Mouse (Mus musculus) heart, postnatal 25 days (tissue): ENCODE measurements around the gene Rhoa. TPM values are rescaled to one million over a fixed set of nuclear protein-coding genes. Genes with fewer than 3 reads are reported as not detected.
"Not testable (repeated sequence)": the region's sequence is repeated elsewhere in the genome, so short reads cannot be mapped to it uniquely, and the experiment has no call there.

ENCODE experiments used
- DNase-seq: peaks from one replicate; pipeline ENCODE4 v3.0.0; 2022; ENCODE audit warnings: low spot score
- intact Hi-C: fragments of 180-260 bp; cut with DNase I; formaldehyde crosslinking; loops from one replicate; pipeline ENCODE4 v1.15.1; 2025
- total RNA-seq, 2 experiments: library from RNA; stranded (reverse); gene quantifications; 2 replicates each; pipeline ENCODE4 v1.2.3; 2021

The Rhoa gene
- 100 to 1,000 TPM; 225 to 248 TPM for total RNA-seq

- intact Hi-C loops: loop anchor here (1.0 kb wide), 1 partner anchor 41 kb away; the partner anchor contains the start of gene Usp4
- peak; percentile 99 for DNase-seq
These were observed at the start of gene Rhoa, which contains the start of gene Tcta for GRCm38 (mm10) chr9:108305629-108306520. Rhoa (plus strand) TSS chr9:108306129. Tcta (minus strand) TSS chr9:108306160.

DNA sequence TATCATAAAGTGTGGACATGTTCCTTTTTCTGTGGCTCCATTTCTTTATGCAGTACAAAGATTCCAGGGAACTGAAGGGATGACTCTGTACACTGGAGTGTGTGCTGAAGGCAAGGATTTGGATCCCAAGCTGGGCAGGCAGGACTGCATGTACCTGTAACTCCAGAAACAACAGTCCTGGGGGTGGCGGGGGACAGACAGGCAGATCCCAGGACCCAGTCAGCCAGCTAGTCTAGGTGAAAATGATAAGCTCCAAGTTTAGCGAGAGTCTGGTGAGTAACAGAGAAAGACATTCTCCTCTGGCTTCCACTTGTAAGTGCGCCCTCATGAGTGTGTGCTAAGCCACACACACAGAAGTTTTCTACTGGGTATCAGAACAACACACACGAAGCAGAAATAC lies 45.4 kb upstream of the Rhoa start:
- intact Hi-C loops: no loop called here
- no peak for DNase-seq

DNA sequence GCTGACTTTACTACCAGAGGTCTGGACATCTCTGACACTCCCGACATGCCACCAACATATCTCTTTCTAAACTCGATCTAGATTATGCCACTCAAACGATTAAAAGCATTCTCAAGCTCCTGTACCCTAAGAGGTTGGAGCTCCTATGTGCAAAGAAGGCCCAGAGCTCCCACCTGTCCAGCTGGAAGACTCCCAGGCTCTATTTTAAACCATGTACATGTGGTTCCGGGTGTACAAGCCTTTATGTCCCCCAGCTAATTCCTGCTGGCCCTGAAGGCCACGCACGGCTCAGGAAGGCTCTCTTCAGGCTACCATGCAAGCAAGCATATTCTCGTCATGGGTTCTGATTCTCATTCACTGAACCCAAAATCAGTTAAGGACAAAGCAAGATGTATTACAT lies 44.1 kb upstream of the Rhoa start:
- no peak for DNase-seq
- intact Hi-C loops: no loop called here

DNA sequence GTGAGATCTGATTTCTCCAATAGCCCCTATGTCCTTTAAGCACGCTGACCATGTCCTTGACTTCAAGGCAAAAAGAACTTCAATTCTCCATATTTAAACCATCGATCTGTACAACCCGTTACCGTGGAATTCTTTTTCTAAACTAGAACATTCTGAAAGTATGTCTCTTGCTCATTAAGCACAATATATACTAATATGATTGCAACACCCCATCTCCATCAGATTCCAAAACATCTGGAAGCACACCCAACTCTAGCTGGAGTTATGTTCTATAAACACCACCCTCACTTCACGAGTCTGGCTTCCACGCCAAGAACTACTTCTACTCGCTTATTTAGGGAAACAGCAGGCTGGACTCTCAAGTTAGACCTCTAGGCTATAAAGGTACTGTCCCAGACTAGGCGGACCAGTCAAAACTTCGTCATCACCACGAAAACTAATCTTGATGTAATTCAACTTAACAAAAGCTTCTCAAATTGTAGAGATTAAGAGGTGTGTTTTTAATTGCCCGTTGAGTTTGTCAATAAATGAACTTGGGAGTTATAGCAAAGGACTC lies 43.4 kb upstream of the Rhoa start:
- DNase-seq: no peak
- intact Hi-C loops: no loop called here

DNA sequence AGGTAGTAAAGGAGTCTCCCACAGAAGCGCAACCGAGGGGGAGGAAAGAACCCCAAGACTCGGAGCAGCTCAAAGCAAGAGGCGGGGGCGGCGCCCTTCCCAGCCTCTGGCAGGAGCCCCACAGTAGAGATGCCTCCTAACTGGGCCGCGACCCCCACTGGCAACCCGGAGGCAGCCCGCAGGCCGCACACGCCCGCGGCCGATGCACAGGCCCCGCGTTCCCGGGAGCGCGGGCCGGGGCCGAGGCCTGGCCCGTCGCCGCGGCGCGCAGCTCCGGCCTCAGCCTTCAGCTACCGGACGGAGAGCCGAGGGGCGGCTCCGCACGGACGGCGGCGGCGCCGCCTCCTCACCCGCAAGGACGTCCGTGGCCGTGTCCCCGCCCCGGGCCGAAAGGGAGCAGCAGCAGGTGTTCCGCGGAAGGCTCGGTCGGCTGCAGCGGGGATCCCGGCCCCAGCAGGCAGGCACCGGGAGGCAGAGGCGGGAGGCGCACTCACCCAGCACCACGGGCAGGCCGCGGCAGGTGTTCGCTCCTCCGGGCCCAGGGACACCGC lies 42.7 kb upstream of the Rhoa start:
- DNase-seq: peak; percentile 9
- intact Hi-C loops: no loop called here

GRCm38 (mm10) chr9:108263690-108264190 lies 42.2 kb upstream of the Rhoa start, which contains the start of gene Dag1:
Dag1 (minus strand) TSS chr9:108263958.
- intact Hi-C loops: loop anchor here (2.0 kb wide), 1 partner anchor 17 kb away; no protein-coding TSS in a partner anchor
- DNase-seq: peak; percentile 95

DNA sequence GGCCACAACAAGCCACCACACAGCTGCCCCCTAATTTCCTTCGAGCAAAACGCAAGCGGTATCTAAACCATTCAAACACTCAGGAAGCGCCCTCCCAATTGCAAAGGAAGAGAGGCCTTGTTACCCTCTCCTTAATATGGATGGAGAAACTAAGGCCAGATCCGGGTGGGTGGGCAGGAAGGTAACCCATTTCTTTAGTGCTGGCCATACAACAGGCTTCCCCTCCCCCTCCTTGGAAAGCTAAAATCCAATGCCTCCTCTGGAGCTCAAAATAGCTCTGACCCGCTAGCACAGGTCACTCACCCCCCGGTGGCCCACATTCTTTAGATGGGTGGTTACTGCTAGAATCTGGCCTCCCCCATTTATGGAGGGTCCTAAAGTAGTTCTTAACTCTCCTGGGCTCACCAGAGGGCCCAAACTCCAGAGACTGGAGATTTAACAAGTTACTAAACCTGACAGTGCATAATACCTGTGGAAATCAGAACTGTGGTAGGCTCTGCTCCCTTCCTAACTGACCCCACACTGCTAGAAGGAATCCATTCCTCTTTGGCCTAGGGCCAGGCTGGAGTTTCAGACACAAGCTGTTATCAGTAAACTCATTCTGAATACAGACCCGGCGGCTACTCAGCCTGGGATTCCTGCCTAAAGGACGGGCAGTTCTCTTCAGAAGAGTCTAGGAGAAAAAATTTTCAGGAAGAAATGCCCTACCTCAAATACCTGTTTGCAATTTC lies 41.6 kb upstream of the Rhoa start:
- intact Hi-C loops: loop anchor here (2.0 kb wide), 1 partner anchor 16 kb away; no protein-coding TSS in a partner anchor
- peak; percentile 26 for DNase-seq

DNA sequence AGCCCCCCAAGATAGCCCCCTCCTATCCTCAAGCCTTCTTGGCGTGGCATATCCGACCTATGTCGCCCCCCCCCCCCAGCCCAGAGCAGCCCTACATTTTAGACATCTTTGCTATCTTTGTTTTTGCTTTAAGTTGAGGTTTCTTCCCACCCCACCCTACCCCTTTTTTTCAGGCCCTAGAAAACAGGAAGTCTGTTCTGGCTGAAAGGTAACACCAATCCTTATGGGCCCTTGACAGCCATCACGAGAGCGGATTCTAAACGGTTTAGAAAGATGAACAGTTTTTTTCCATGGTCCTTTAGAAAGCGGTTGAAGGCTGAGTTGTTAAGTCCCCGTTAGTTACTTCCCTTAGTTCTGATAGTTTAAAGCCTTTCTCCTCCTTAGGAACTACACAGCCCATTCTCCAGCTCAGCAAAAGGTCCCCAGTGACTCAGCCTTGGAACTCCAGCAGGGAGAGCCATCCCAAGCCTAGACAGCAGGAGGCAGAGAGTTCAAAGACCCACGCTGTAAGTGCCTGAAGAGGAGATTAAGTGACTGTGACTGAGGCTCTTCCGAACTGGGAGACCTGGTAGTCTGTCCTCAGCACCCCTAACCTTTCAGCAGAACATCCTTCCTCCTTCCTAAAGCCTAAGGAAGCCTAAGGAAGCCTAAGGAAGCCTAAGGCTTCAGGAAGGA lies 39.5 kb upstream of the Rhoa start:
- intact Hi-C loops: no loop called here
- no peak for DNase-seq

DNA sequence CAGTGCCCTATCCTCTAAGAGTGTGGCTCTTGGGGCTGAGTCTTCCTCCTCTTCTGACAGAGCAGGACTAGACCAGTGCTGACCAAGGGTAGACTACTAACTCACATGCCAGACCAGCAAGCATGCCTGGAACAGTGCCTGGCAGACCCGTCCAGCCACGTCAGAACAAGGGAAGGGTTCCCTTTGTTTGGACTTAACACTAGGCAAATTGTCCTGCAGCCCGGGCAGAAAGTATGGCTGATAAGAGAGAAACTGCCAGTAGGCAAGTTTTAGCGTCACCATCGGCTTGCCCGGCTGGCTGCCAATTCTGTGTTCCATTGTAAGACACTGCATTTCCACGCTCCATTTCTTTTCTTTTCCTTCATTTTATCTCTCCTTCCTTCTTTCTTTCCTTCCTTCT lies 38.2 kb upstream of the Rhoa start:
- DNase-seq: peak; percentile 44
- intact Hi-C loops: no loop called here

DNA sequence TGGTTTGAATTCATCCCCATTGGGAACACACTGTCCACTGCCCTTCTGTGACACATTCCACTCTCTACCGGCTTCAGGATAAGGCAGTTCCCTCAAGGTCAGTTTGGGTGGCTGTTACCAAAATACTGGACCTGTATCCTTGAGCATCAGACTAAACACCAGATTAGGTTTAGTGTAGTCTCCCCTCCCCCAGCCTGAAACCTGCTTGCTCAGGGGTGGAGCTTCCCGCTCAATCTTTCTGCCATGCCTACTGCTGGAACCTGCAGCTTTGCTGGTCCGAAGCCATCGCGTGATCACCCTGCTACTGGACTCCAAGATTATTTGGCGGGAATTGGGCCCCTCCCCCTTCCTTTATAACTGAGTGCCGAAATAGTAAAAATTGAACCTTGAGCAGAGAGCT lies 37.2 kb upstream of the Rhoa start:
- intact Hi-C loops: not testable (repeated sequence)
- peak; percentile 21 for DNase-seq

DNA sequence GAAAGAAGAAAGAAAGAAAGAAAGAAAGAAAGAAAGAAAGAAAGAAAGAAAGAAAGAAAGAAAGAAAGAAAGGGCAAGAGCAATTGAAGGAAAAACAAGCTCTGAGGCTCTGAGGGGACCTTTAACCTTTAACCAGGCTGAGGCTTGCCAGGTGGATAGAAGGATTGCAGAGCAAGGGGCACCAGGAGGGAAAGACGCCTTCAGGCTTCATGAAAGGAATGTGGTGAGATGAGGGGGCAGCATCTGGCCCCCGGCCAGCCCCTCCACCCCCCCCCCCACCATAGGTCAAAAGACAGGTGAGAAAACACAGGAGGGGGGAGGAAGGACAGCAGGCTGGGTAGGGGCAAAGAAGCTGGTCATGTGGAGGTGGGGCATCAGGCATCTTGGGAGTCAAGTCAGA lies 34.0 kb upstream of the Rhoa start:
- no peak for DNase-seq
- intact Hi-C loops: no loop called here

DNA sequence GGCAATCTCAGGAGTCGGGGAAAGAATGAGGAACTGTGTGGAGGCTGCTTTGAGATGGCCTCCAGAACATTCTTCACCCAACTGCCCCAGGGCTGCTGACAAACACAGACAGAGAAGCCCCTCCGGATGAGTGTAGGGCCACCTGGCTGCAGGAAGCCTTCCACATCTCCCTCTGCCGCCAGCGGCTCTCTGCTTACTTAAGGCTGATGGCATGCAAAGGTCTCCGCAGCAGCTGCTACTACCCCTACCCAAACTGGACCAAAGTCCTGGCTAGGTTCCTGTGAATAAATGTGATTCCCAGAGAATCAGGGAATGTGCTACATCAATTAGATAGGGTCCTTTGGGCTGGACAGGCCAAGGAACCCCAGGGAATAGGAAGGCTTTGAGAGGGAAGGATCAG lies 33.2 kb upstream of the Rhoa start:
- no peak for DNase-seq

DNA sequence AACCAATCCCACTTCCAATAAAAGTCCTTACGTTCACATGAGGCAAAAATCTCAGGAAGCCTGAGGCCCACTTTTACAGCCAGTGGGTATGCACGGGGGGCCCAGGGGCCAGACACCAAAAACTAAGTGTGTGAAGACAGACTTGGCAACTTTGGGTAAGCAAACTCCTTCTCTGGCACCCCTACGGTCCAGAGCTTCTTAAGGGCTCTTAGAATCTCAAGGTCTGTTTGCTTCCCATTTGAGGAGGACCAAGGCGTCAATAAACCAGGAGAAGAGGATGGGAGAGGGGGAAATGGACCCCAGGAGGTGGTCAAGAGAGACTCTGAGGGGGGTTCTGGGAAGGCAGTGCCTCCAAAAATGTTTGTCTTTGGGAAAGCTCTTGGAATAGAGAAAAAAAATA lies 32.4 kb upstream of the Rhoa start:
- intact Hi-C loops: no loop called here
- no peak for DNase-seq

More for the DNA sequence above, 33.2 kb upstream of the Rhoa start:
- intact Hi-C loops: no loop called here

DNA sequence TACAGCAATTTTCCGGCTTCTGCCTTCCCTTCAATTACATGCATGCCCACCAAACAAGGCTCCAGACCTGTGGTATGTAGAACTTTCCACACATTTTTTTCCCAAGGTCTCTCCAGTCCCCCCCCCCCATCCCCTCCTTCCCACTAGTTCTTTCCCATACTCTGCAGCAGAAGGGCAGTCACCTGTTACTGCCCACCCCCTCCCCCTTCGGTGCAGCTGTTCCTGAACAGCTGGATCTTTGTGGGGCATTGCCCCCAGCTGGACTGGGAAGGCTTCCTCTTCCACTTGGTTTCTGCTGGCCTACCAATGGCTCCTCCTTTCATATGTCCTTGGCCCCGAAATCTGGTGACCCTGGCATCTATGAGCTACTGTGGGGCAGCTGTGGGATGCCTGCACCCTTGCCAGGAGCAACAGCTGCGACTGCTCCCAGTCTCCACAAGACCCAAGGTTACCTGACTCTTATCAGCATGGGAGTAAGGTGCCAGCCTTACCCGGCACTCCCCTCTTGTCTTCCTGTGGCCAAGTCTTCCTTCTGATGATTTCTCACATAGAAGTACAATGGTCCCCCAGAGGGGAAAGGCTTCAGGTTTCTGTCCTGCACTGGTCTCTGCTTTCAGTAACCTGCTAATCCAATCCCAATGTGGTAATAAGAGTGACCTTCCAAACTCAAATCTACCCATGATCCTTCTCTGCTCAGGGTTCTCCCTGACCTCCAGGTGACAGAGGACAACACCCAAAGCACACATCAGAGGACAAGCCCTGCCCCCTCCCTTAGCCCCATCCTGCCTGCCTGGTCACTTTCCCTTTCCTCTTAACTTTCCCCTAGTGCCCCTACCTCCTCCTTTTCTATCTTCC lies 31.2 kb upstream of the Rhoa start:
- DNase-seq: no peak
- intact Hi-C loops: no loop called here

- intact Hi-C loops: no loop called here
These were observed 30.6 kb upstream of the Rhoa start for GRCm38 (mm10) chr9:108275331-108275659.

GRCm38 (mm10) chr9:108278697-108279450 lies 27.1 kb upstream of the Rhoa start:
- no peak for DNase-seq
- intact Hi-C loops: no loop called here

More at GRCm38 (mm10) chr9:108275331-108275659, 30.6 kb upstream of the Rhoa start:
- DNase-seq: no peak

GRCm38 (mm10) chr9:108280071-108280828 lies 25.7 kb upstream of the Rhoa start:
- intact Hi-C loops: loop anchor here (2.0 to 10.0 kb wide), 2 partner anchors 15 to 375 kb away; partner anchors contain the start of gene Mst1r
- DNase-seq: peak; percentile 90
